In the genomic region with DNA sequence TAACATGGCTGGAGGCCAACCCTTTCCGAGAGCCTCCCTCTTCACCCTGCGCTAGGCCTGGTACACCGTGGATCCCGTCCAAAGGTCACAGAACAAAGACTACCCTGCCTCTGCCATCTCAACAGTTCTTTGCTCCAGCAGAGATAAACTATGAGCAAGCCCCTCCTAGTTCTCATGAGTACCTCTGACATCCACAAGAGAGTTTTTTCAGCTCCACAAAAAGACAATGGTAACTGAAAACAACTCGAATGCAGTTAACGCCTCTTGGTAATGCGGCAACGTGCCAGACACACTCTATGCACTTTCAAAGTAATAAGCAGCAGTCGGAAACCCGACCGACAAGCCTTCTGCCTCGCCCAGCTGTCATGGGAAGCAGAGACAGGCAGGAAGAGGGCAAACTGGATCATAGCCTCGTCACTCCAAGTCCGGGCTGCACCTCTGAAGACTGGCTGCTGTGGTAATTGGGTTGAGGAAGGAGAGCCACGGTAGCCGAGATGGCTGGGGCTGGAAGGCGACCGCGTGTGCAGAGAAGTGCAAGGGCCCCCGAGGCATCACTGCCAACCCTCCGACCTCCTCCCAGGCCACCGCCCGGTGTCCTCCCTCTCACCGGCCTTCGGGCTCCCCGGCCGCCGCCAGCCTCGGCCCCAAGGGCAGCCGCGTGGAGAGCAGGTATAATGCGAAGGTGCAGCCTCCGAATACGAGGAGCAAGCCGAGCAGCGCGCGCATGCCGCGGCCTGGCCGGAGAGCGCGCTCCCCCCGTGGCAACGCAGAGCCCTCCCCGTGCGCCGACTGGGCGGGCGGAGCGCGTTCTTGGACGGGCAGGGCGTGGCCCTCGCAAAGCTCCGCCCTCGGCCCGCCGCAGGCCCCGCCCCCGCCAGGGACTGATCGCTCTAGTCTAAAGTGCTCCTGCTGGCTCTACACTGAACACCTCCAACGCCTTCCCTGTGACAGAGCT, we compare ENCODE assay signal across 8 mouse cellular contexts. TPM values are rescaled to one million over a fixed set of nuclear protein-coding genes. Genes with fewer than 3 reads are reported as not detected.
DNase-seq lines count a peak whose midpoint lies in the region; ATAC-seq lines count a peak whose summit lies in the region.

Gene Tmem41a (minus strand): TSS at position 792 of the 955 bp plus-strand sequence.

- ATAC-seq in megakaryocyte progenitor cell, adult 5-6 weeks (replicated peaks; ENCODE audit: poor library complexity) = peak; percentile 94

- peak; percentile 86 for DNase-seq in adipocyte (ENCODE audit: low spot score)
- DNase-seq in embryo, embryonic 10 days (ENCODE audit: low spot score) = peak; percentile 89
- peak; percentile 90 for DNase-seq in gastrocnemius, postnatal 10 days
- peak; percentile 89 for DNase-seq in induced T-regulatory cell, adult 2 months (ENCODE audit: low read depth)
- DNase-seq in left cerebral cortex, adult 9 months (ENCODE audit: low spot score in 2 of 2) = peak; percentile 61 to 88
- DNase-seq in right cerebral cortex, postnatal 14 days = peak; percentile 87
- DNase-seq in urinary bladder, postnatal 36 days (ENCODE audit: low spot score in 2 of 2) = peak; percentile 89

RNA-seq across cellular contexts. Expression of gene Tmem41a, which starts in this region (rescaled TPM):
- 1 to 10 TPM; 5.8 to 6.7 TPM for total RNA-seq in gastrocnemius, postnatal 10 days (2021)
- 19.8 and 31.9 TPM in 2 replicates for total RNA-seq in megakaryocyte progenitor cell, adult 5-6 weeks (2015)
- 6.9 and 7.5 TPM in 2 replicates for total RNA-seq in megakaryocyte progenitor cell, adult 5-6 weeks (2017)

Comparison
In these comparisons a context has a peak if more than half of its experiments do, and no peak if none do; other contexts are left out.
1. Peak in every context shown above with its lines: DNase-seq and ATAC-seq.